Mouse (Mus musculus): ENCODE data around the gene Thop1.

The Thop1 gene

DNA sequence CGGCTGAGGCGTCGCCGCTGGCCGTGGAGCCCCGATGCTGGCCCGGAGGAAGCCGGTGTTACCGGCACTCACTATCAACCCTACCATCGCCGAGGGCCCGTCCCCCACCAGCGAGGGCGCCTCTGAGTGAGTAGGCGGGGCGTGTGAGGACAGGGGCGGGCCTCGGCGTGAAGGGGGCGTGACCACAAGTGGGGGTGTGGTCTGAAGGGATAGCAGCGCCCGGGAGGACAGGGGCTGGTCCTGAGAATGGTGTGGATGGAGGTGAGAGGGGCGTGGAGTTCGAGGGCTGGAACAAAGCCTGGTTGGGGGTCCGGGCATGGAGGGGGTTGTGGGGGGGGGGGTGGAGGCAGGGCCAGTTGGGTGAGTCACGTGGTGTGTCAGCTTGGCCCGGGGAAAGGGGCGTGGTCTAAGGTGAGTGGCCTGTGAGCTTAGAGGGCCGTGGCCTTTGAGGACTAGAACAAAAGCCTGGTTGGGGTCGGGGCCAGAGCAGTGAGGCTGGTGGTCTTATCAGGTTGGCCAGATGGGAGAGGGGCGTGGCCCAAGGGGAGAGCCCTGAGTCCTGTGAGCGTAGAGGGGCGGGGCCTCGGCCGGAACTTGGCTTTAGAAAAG, 36.4 kb downstream of the Thop1 start:
- DNase-seq (ENCODE audit: low spot score in 2 of 2), result peak; percentile 88 to 92

- no peak for DNase-seq (ENCODE audit: low spot score in 2 of 2)
Observed at GRCm38 (mm10) chr10:81112946-81113345, 43.1 kb downstream of the Thop1 start.

DNA sequence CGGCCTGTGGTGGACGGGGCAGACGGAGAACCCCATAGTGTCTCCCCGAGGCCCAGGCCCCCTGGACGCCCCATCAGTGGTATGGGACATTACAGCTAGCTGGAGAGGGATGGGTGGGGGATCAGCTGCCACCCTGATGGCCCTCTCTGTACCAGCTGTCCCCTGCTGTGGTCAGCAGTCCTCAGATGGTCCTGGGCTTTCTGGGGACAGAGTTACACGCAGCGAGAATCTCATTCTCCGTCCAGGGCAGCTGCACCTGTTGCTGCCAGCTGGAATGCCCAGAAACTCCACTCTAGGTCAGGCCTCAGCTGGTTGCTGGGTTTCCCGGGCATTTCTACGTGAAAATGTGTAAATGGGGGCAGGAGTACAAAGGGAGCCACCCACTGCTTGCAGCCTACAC, 49.8 kb downstream of the Thop1 start:
- no peak for DNase-seq (ENCODE audit: low spot score in 2 of 2)

- no peak for DNase-seq (ENCODE audit: low spot score in 2 of 2)
Observed at GRCm38 (mm10) chr10:81120650-81121049, 50.8 kb downstream of the Thop1 start.

DNA sequence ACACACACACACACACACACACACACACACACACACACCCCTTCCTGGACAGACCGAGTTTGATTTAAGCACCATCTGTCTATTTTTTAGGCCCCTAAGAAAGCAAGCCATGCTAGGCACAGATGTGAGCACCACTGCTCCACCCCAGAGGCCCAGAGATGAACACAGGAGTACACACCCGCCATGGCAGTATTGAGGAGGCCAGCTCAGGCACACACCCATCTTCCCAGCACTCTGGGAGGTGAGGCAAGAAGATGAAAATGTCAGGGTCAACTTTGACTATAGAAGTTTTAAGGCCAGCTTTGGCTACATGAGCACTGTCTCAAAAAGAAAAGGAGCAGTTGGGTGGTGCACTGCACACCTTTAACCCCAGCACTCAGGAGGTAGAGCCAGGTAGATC, 53.1 kb downstream of the Thop1 start:
- DNase-seq (ENCODE audit: low spot score in 2 of 2), result no peak

GRCm38 (mm10) chr10:81123500-81123899, 53.7 kb downstream of the Thop1 start:
- DNase-seq (ENCODE audit: low spot score in 2 of 2), result no peak
